Mouse (Mus musculus): ENCODE results near the gene Slc2a4. TPM values are rescaled to one million over a fixed set of nuclear protein-coding genes. Genes with fewer than 3 reads are reported as not detected.
A peak's percentile ranks its signal among the peaks of the same experiment; 100 is the strongest.
"Not testable (repeated sequence)": the region's sequence is repeated elsewhere in the genome, so short reads cannot be mapped to it uniquely, and the experiment has no call there.

The Slc2a4 gene
- polyA plus RNA-seq, 1 experiment from 2014 or later = 2.2 TPM

DNA sequence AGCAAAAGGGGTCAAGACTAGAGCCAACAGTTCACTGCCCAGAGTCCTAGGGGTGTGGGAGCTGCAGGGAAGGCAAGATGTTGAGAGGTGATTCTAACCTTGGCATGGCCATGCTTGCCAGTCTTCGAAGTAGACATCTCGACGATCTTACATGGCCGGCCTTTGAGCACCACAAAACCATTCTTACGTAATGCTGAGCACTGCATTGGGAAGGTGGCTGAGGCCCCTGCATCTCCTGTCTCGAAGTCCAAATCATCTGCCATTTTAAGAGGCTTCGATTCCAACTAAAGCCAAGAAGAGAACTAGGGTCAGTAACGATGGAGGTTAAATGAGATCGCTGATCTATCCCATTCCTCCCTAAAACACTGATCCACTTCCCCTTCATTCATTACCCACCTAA is 28.9 kb downstream of the Slc2a4 start:
- Histone ChIP-seq H3K9ac (peak overlapping the region; percentile 92; the same call in 1 of the 2 replicates), H3K4me2 (replicated peaks) (peak overlapping the region; percentile 97), H3K9me3 (ENCODE audit: control insufficient read depth, low read length) (no peaks in the 10 kb centered on the region), H3K4me3 (replicated peaks; ENCODE audit: low read length) (peak overlapping the region; percentile 93), H3K4me1 (replicated peaks; ENCODE audit: control insufficient read depth, insufficient read depth, low read length) (peaks cover 35% of the 10 kb centered on the region), H3K27ac (no peak overlapping the region), H3K36me3 (replicated peaks; ENCODE audit: control insufficient read depth, insufficient read depth) (peaks cover 47% of the 10 kb centered on the region), H3K27me3 (ENCODE audit: control insufficient read depth, insufficient read depth, low read length) (no peaks in the 10 kb centered on the region)
- DNase-seq (ENCODE audit: low spot score) (no peak), ATAC-seq (ENCODE audit: low FRiP score) (no peak)
- 84% methylated on average over 9 of the region's 9 CpGs for WGBS

GRCm38 (mm10) chr11:69918118-69918517 is 29.9 kb downstream of the Slc2a4 start:
- no peaks in the 10 kb centered on the region for H3K27me3 ChIP-seq (ENCODE audit: control insufficient read depth, insufficient read depth, low read length)
- DNase-seq (ENCODE audit: low spot score) (no peak), ATAC-seq (ENCODE audit: low FRiP score) (no peak)
- H3K4me2 ChIP-seq (replicated peaks) = no peak overlapping the region
- WGBS = 87% methylated on average over 5 of the region's 5 CpGs
- H3K9ac ChIP-seq = no peak overlapping the region
- peaks cover 40% of the 10 kb centered on the region for H3K4me1 ChIP-seq (replicated peaks; ENCODE audit: control insufficient read depth, insufficient read depth, low read length)
- H3K27ac ChIP-seq = no peak overlapping the region
- H3K4me3 ChIP-seq (replicated peaks; ENCODE audit: low read length) = no peak overlapping the region
- H3K9me3 ChIP-seq (ENCODE audit: control insufficient read depth, low read length) = no peaks in the 10 kb centered on the region
- peaks cover 50% of the 10 kb centered on the region for H3K36me3 ChIP-seq (replicated peaks; ENCODE audit: control insufficient read depth, insufficient read depth)

DNA sequence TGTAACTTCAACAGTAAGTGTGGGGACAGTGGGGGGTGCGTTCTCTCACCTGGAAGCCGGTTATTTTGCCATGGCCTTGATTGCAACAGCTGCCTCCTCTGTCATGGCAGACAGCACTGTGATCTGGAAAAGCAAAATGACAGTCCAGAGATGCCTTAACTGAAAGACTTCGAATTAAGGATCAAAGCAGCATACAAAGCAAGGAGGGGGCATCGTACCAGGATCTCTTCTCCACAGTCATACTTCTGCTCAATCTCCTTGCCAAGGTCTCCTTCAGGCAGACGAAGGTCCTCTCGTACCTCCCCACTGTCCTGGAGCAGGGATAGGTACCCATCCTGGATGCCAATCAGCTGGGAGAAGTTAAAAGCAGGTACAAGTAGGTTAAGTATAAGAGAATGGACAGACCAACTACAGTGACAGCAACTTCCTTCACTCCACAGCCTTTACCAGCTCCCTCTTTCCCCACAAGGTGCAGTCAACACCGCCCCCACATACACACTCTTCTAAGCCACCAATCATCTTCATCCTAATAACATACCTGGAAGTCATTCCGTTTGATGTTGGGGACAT is 30.5 kb downstream of the Slc2a4 start:
- DNase-seq (ENCODE audit: low spot score) = no peak
- H3K4me1 ChIP-seq (replicated peaks; ENCODE audit: control insufficient read depth, insufficient read depth, low read length) = peaks cover 37% of the 10 kb centered on the region
- no peaks in the 10 kb centered on the region for H3K9me3 ChIP-seq (ENCODE audit: control insufficient read depth, low read length)
- H3K4me2 ChIP-seq (replicated peaks) = no peak overlapping the region
- H3K27ac ChIP-seq = no peak overlapping the region
- peaks cover 57% of the 10 kb centered on the region for H3K36me3 ChIP-seq (replicated peaks; ENCODE audit: control insufficient read depth, insufficient read depth)
- no peak for ATAC-seq (ENCODE audit: low FRiP score)
- WGBS = 89% methylated on average over 8 of the region's 8 CpGs
- H3K27me3 ChIP-seq (ENCODE audit: control insufficient read depth, insufficient read depth, low read length) = no peaks in the 10 kb centered on the region
- H3K4me3 ChIP-seq (replicated peaks; ENCODE audit: low read length) = no peak overlapping the region
- no peak overlapping the region for H3K9ac ChIP-seq

GRCm38 (mm10) chr11:69916652-69917378 is 31.2 kb downstream of the Slc2a4 start:
- not testable (repeated sequence) for H3K27me3 ChIP-seq (ENCODE audit: control insufficient read depth, insufficient read depth, low read length); H3K9me3 ChIP-seq (ENCODE audit: control insufficient read depth, low read length); DNase-seq (ENCODE audit: low spot score); ATAC-seq (ENCODE audit: low FRiP score); H3K4me3 ChIP-seq (replicated peaks; ENCODE audit: low read length); H3K27ac ChIP-seq; H3K4me2 ChIP-seq (replicated peaks); H3K9ac ChIP-seq
- 66% methylated on average over 7 of the region's 7 CpGs for WGBS
- Histone ChIP-seq H3K36me3 (replicated peaks; ENCODE audit: control insufficient read depth, insufficient read depth) (peaks cover 63% of the 10 kb centered on the region), H3K4me1 (replicated peaks; ENCODE audit: control insufficient read depth, insufficient read depth, low read length) (peaks cover 34% of the 10 kb centered on the region)

GRCm38 (mm10) chr11:69915667-69916627 is 32.0 kb downstream of the Slc2a4 start:
- ATAC-seq (ENCODE audit: low FRiP score) (no peak), DNase-seq (ENCODE audit: low spot score) (no peak)
- H3K27me3 ChIP-seq (ENCODE audit: control insufficient read depth, insufficient read depth, low read length) = no peaks in the 10 kb centered on the region
- peaks cover 72% of the 10 kb centered on the region for H3K36me3 ChIP-seq (replicated peaks; ENCODE audit: control insufficient read depth, insufficient read depth)
- no peaks in the 10 kb centered on the region for H3K9me3 ChIP-seq (ENCODE audit: control insufficient read depth, low read length)
- peaks cover 34% of the 10 kb centered on the region for H3K4me1 ChIP-seq (replicated peaks; ENCODE audit: control insufficient read depth, insufficient read depth, low read length)
- no peak overlapping the region for H3K9ac ChIP-seq
- WGBS = 70% methylated on average over 5 of the region's 5 CpGs
- no peak overlapping the region for H3K27ac ChIP-seq
- peak overlapping the region; percentile 100; the same call in 1 of the 2 replicates for H3K4me2 ChIP-seq (replicated peaks)
- H3K4me3 ChIP-seq (replicated peaks; ENCODE audit: low read length) = peak overlapping the region; percentile 78; the same call in 1 of the 2 replicates

DNA sequence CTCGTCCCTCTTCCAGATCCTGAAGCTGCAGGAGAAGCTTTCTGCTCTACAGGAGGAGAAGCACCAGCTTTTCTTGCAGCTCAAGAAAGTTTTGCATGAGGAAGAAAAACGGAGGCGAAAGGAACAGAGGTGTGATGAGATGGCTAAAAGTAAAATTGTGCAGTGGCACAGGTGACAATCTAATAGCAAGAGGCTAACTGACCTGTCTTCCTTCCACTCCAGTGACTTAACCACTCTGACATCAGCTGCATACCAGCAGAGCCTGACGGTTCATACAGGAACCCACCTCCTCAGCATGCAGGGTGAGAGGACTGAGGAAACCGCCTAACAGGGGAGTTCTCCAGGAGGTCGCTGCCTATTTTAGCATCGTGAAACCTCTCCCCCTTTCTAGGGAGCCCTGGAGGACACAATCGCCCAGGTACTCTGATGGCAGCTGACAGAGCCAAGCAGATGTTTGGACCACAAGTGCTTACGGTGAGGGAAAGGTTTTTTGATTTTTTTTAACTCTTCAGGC is 33.0 kb downstream of the Slc2a4 start:
- WGBS = 45% methylated on average over 9 of the region's 9 CpGs
- H3K27ac ChIP-seq = no peak overlapping the region
- H3K27me3 ChIP-seq (ENCODE audit: control insufficient read depth, insufficient read depth, low read length) = no peaks in the 10 kb centered on the region
- DNase-seq (ENCODE audit: low spot score) (no peak), ATAC-seq (ENCODE audit: low FRiP score) (no peak)
- H3K9me3 ChIP-seq (ENCODE audit: control insufficient read depth, low read length) = no peaks in the 10 kb centered on the region
- H3K36me3 ChIP-seq (replicated peaks; ENCODE audit: control insufficient read depth, insufficient read depth) = peaks cover 82% of the 10 kb centered on the region
- H3K4me2 ChIP-seq (replicated peaks) = peak overlapping the region; percentile 100
- peak overlapping the region; percentile 84; the same call in 1 of the 2 replicates for H3K9ac ChIP-seq
- H3K4me1 ChIP-seq (replicated peaks; ENCODE audit: control insufficient read depth, insufficient read depth, low read length) = peaks cover 32% of the 10 kb centered on the region
- peak overlapping the region; percentile 78 for H3K4me3 ChIP-seq (replicated peaks; ENCODE audit: low read length)

DNA sequence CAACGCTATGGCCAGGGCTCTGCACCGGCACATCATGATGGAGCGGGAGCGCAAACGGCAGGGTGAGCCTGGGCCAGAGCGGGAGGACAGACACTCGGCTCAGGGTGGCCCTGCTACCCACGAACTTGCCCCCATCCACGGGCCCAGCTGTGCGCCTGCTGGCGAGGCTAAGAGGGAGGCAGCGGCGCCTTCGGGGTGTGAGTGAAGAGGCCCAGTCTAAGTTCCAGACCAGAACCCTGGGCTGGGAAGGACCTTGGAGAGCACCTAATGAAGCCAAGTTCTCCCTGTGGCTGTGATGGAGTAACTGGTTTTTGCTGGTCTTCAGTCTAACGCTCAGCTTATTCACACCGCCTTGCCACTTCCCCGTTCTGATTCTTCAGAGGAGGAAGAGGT is 33.6 kb downstream of the Slc2a4 start:
- peak overlapping the region; percentile 78 for H3K4me3 ChIP-seq (replicated peaks; ENCODE audit: low read length)
- ATAC-seq (ENCODE audit: low FRiP score) (no peak), DNase-seq (ENCODE audit: low spot score) (no peak)
- under 1% methylated on average over 17 of the region's 17 CpGs for WGBS
- H3K4me2 ChIP-seq (replicated peaks) = peak overlapping the region; percentile 100
- H3K27ac ChIP-seq = peak overlapping the region; percentile 92
- no peaks in the 10 kb centered on the region for H3K27me3 ChIP-seq (ENCODE audit: control insufficient read depth, insufficient read depth, low read length)
- peaks cover 25% of the 10 kb centered on the region for H3K4me1 ChIP-seq (replicated peaks; ENCODE audit: control insufficient read depth, insufficient read depth, low read length)
- no peaks in the 10 kb centered on the region for H3K9me3 ChIP-seq (ENCODE audit: control insufficient read depth, low read length)
- peak overlapping the region; percentile 84 for H3K9ac ChIP-seq
- H3K36me3 ChIP-seq (replicated peaks; ENCODE audit: control insufficient read depth, insufficient read depth) = peaks cover 88% of the 10 kb centered on the region

- peaks cover 19% of the 10 kb centered on the region for H3K4me1 ChIP-seq (replicated peaks; ENCODE audit: control insufficient read depth, insufficient read depth, low read length)
- H3K4me3 ChIP-seq (replicated peaks; ENCODE audit: low read length) = peak within 1 kb of the TSS; percentile 78
- 2% methylated on average over 44 of the region's 61 CpGs for WGBS
- no peaks in the 10 kb centered on the region for H3K9me3 ChIP-seq (ENCODE audit: control insufficient read depth, low read length)
- ATAC-seq (ENCODE audit: low FRiP score) = peak; percentile 90
- no peaks in the 10 kb centered on the region for H3K27me3 ChIP-seq (ENCODE audit: control insufficient read depth, insufficient read depth, low read length)
- peak within 1 kb of the TSS; percentile 92 for H3K27ac ChIP-seq
- H3K9ac ChIP-seq = peak within 1 kb of the TSS; percentile 84
- peak; percentile 97 for DNase-seq (ENCODE audit: low spot score)
- peak within 1 kb of the TSS; percentile 100 for H3K4me2 ChIP-seq (replicated peaks)
- peaks cover 88% of the 10 kb centered on the region for H3K36me3 ChIP-seq (replicated peaks; ENCODE audit: control insufficient read depth, insufficient read depth)
Observed at GRCm38 (mm10) chr11:69913554-69914371, 34.2 kb downstream of the Slc2a4 start, which contains the start of gene Gps2. Gene Gps2 (plus strand): TSS chr11:69913888.

All from hindbrain, embryonic 14.5 days (tissue).